Mouse (Mus musculus) stomach, postnatal 0 days (tissue): ENCODE data around the gene Lnpep. TPM values are rescaled to one million over a fixed set of nuclear protein-coding genes. Genes with fewer than 3 reads are reported as not detected.
"Not testable (repeated sequence)": the region's sequence is repeated elsewhere in the genome, so short reads cannot be mapped to it uniquely, and the experiment has no call there.

Source experiments
- ATAC-seq: fragments of 200-750 bp; cut with Nextera tagmentation; 2 replicates; pipeline ENCODE4 v1.8.0; 2017; ENCODE audit not compliant: low FRiP score, low TSS enrichment
- DNase-seq: peaks from one replicate; pipeline ENCODE4 v3.0.0-alpha.2; 2016; ENCODE audit warnings: low spot score
- H3K27ac ChIP-seq: fragments of 300-500 bp; sonication (generic); replicated peaks from 2 replicates; pipeline ENCODE4 v1.5.1; 2014; ENCODE audit warnings: mild to moderate bottlenecking, control low read depth
- H3K27me3 ChIP-seq: fragments of 300-500 bp; sonication (generic); 2 replicates; pipeline ENCODE4 v1.6.1; 2014; ENCODE audit warnings: low read length; ENCODE audit not compliant: control insufficient read depth, insufficient read depth
- H3K36me3 ChIP-seq: fragments of 300-500 bp; sonication (generic); 2 replicates; pipeline ENCODE4 v1.6.1; 2014; ENCODE audit warnings: low read length, mixed read lengths; ENCODE audit not compliant: control insufficient read depth, insufficient read depth
- H3K4me1 ChIP-seq: fragments of 300-500 bp; sonication (generic); replicated peaks from 2 replicates; pipeline ENCODE4 v1.6.1; 2014; ENCODE audit warnings: antibody characterized with exemption; ENCODE audit not compliant: control insufficient read depth, insufficient read depth
- H3K4me2 ChIP-seq: fragments of 300-500 bp; sonication (generic); replicated peaks from 2 replicates; pipeline ENCODE4 v1.6.1; 2014; ENCODE audit warnings: low read depth, mild to moderate bottlenecking, control low read depth, moderate library complexity
- H3K4me3 ChIP-seq: fragments of 300-500 bp; sonication (generic); 2 replicates; pipeline ENCODE4 v1.5.1; 2014; ENCODE audit warnings: low read depth, low read length, control low read depth
- H3K9ac ChIP-seq: fragments of 300-500 bp; sonication (generic); 2 replicates; pipeline ENCODE4 v1.6.1; 2014; ENCODE audit warnings: mild to moderate bottlenecking, low read length, control low read depth, mixed read lengths
- H3K9me3 ChIP-seq: fragments of 300-500 bp; sonication (generic); 2 replicates; pipeline ENCODE4 v1.6.1; 2016; ENCODE audit warnings: low read length; ENCODE audit not compliant: control insufficient read depth
- CTCF ChIP-seq: IDR thresholded peaks from 2 replicates; pipeline ENCODE4 v1.5.1; 2016; ENCODE audit warnings: antibody characterized with exemption, low read depth, mild to moderate bottlenecking, moderate library complexity
- EP300 ChIP-seq: optimal IDR thresholded peaks from 2 replicates; pipeline ENCODE3; 2016; ENCODE audit warnings: antibody characterized with exemption
- WGBS: fragments of 180-500 bp; shearing (Covaris S2); extraction: QIAGEN DNeasy Blood & Tissue Kit; methylation state at CpG from one replicate; pipeline ENCODE4 v1.1.7; 2014; 5-methylcytosine and 5-hydroxymethylcytosine counted together
- polyA plus RNA-seq: library from polyadenylated mRNA; unstranded; fragments of >200 nt; fragmentation: Nextera tagmentation; extraction: Ambion mirVana; gene quantifications from 2 replicates; pipeline ENCODE4 v1.2.1, GENCODE M21; 2015

The Lnpep gene
- polyA plus RNA-seq, 1 experiment from 2014 or later: 5.0 TPM

- no peak overlapping the region for H3K27ac ChIP-seq
- DNase-seq: no peak
- no peak overlapping the region for H3K4me3 ChIP-seq
- no peaks in the 10 kb centered on the region for H3K27me3 ChIP-seq
- H3K9ac ChIP-seq: no peak overlapping the region
- H3K4me1 ChIP-seq: no peaks in the 10 kb centered on the region
- H3K4me2 ChIP-seq: no peak overlapping the region
- ATAC-seq: no peak
- 93% methylated on average over 7 of the region's 7 CpGs for WGBS
- TF ChIP-seq EP300 (no peak), CTCF (no peak)
- H3K36me3 ChIP-seq: no peaks in the 10 kb centered on the region
- H3K9me3 ChIP-seq: no peaks in the 10 kb centered on the region
These were observed 128.1 kb downstream of the Lnpep start for GRCm38 (mm10) chr17:17496730-17497129.

DNA sequence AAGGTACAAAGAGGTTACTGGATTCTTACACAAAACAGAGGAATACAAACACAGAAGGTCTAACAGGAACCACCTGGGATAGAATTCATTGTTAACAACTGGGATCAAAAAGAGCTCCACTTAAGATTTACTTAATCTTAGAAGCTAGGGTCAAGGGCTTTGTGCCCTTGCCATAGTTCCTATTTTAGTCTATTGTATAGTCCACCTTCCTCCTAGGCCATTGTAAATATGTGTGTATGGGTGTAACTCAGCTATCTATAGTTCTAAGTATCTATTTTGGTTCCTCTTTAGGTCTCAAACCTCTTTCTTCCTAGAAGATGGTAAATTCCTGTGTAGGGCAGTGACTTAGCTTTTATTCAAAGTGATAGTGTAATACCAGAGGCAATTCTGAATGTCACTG is 128.6 kb downstream of the Lnpep start:
- H3K4me1 ChIP-seq, H3K27ac ChIP-seq, H3K4me3 ChIP-seq, ATAC-seq, DNase-seq, H3K27me3 ChIP-seq, H3K36me3 ChIP-seq, H3K9ac ChIP-seq, H3K4me2 ChIP-seq, H3K9me3 ChIP-seq: not testable (repeated sequence)

GRCm38 (mm10) chr17:17492116-17492515 is 132.7 kb downstream of the Lnpep start:
- H3K4me2 ChIP-seq: no peak overlapping the region
- H3K9me3 ChIP-seq: no peaks in the 10 kb centered on the region
- no peak for TF ChIP-seq EP300
- no peak for TF ChIP-seq CTCF
- H3K9ac ChIP-seq: no peak overlapping the region
- ATAC-seq (no peak), DNase-seq (no peak)
- WGBS: 73% methylated on average over 8 of the region's 8 CpGs
- H3K36me3 ChIP-seq: no peaks in the 10 kb centered on the region
- H3K4me1 ChIP-seq: no peaks in the 10 kb centered on the region
- no peak overlapping the region for H3K27ac ChIP-seq
- H3K27me3 ChIP-seq: no peaks in the 10 kb centered on the region
- no peak overlapping the region for H3K4me3 ChIP-seq

GRCm38 (mm10) chr17:17491622-17492001 is 133.2 kb downstream of the Lnpep start:
- Histone ChIP-seq H3K4me3 (no peak overlapping the region), H3K27me3 (no peaks in the 10 kb centered on the region), H3K9ac (no peak overlapping the region), H3K4me1 (no peaks in the 10 kb centered on the region), H3K9me3 (no peaks in the 10 kb centered on the region), H3K27ac (no peak overlapping the region), H3K4me2 (peak overlapping the region; percentile 34; the same call in 1 of the 2 replicates), H3K36me3 (no peaks in the 10 kb centered on the region)
- ATAC-seq (peak; percentile 68; the same call in 1 of the 2 replicates), DNase-seq (no peak)
- 32% methylated on average over 7 of the region's 7 CpGs for WGBS
- no peak for TF ChIP-seq EP300
- TF ChIP-seq CTCF: no peak

- H3K9me3 ChIP-seq: no peaks in the 10 kb centered on the region
- no peaks in the 10 kb centered on the region for H3K4me1 ChIP-seq
- ATAC-seq (peak; percentile 70; the same call in 1 of the 2 replicates), DNase-seq (peak; percentile 32)
- no peaks in the 10 kb centered on the region for H3K36me3 ChIP-seq
- H3K27ac ChIP-seq: no peak overlapping the region
- peak overlapping the region; percentile 34; the same call in 1 of the 2 replicates for H3K4me2 ChIP-seq
- H3K9ac ChIP-seq: no peak overlapping the region
- TF ChIP-seq EP300 (no peak), CTCF (no peak)
- H3K4me3 ChIP-seq: no peak overlapping the region
- 29% methylated on average over 14 of the region's 15 CpGs for WGBS
- H3K27me3 ChIP-seq: no peaks in the 10 kb centered on the region
These were observed 133.8 kb downstream of the Lnpep start for GRCm38 (mm10) chr17:17490820-17491621.

DNA sequence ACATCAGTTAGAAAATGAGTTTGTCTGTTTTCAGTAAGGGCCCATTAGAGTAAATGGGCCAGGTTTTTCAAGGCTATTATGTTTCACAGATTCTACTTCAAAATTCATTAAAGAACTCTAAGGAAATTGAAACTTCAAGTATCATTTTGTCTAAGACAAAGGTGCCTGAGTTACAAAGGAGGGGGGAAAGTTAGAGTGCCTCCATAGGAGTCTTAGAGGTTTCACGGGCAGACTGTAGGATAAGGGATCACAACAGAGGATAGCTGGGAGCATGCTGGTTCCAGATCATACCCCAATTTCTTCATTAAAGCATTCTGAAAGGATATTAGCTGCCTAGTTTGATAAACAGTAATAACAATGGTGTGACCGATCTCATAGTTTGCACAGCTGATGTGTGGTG is 139.1 kb downstream of the Lnpep start:
- Histone ChIP-seq H3K27ac (no peak overlapping the region), H3K9me3 (no peaks in the 10 kb centered on the region), H3K4me1 (no peaks in the 10 kb centered on the region), H3K4me2 (no peak overlapping the region), H3K9ac (no peak overlapping the region), H3K27me3 (no peaks in the 10 kb centered on the region), H3K4me3 (no peak overlapping the region), H3K36me3 (no peaks in the 10 kb centered on the region)
- WGBS: 53% methylated on average over 2 of the region's 2 CpGs
- DNase-seq (no peak), ATAC-seq (no peak)
- TF ChIP-seq EP300: no peak
- TF ChIP-seq CTCF: no peak

Other genes starting within 250 kb of the Lnpep start
- 4.8 and 5.3 TPM in 2 replicates for gene Lix1, start 222.4 kb downstream of the Lnpep start, polyA plus RNA-seq
- not detected in 2 replicates for gene Vmn2r90, start 78.7 kb upstream of the Lnpep start, polyA plus RNA-seq
- gene Spaca6, start 202.1 kb upstream of the Lnpep start, polyA plus RNA-seq: 7.9 and 8.2 TPM in 2 replicates
- gene Has1, start 230.2 kb upstream of the Lnpep start, polyA plus RNA-seq: 0.78 and 0.98 TPM in 2 replicates